Mouse (Mus musculus): ENCODE measurements at regions not wholly inside any gene's neighbourhood (a gene's known extent, or its start where the extent isn't known, plus 50 kb on each side); places are given as distances from the start of the nearest gene placed in this dataset.

DNA sequence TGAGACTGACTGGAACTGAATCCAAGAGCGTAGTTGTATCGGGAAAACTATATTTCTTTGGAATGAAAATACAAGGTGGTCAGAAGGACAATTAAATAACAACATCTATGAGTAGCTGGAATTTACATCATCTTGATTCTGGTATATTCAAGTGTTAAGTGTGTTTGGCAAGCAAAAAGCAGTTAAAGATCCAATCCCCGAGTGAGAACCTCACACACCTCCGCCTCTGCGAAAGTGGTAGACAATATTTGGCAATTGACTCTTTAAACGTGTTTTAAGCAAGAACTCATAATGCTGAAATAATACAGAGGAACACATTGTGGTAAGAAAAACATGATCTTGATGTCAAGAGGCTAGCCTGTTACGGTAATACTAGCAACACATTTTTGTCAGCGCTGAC lies 231.2 kb upstream of the Dab2 start:
- no peak for TF ChIP-seq CTCF (IDR thresholded peaks at IDR 0.05 in 2 of 3, conservative IDR thresholded peaks at IDR 0.05 in 1 of 3; ENCODE audit: control insufficient read depth in 1 of 3, insufficient read depth in 1 of 3, low read depth in 2 of 3, low read length in 3 of 3, poor library complexity in 1 of 3, severe bottlenecking in 1 of 3)
- no peak for TF ChIP-seq ZNF384 (IDR thresholded peaks at IDR 0.05; ENCODE audit: low read depth, low read length)
- TF ChIP-seq ZC3H11A (IDR thresholded peaks at IDR 0.05; ENCODE audit: low read depth, low read length) = no peak
- TF ChIP-seq TCF12 (IDR thresholded peaks at IDR 0.05; ENCODE audit: low read depth, low read length) = no peak
- TF ChIP-seq POLR2A (IDR thresholded peaks at IDR 0.05; ENCODE audit: control insufficient read depth in 1 of 2, insufficient read depth in 1 of 2, low read depth in 1 of 2, low read length in 2 of 2, poor library complexity in 1 of 2) = no peak
- no peak for TF ChIP-seq CHD1 (IDR thresholded peaks at IDR 0.05; ENCODE audit: low read depth, low read length)
- no peak for TF ChIP-seq USF2 (IDR thresholded peaks at IDR 0.05; ENCODE audit: borderline replicate concordance in 1 of 2, insufficient read depth in 1 of 2, low read depth in 1 of 2, low read length in 2 of 2)

Measured in MEL (cell line).